Mouse (Mus musculus): ENCODE results near the gene Gdpd1. TPM values are rescaled to one million over a fixed set of nuclear protein-coding genes. Genes with fewer than 3 reads are reported as not detected.

Gdpd1 gene
- polyA plus RNA-seq, 1 experiment from 2014 or later = 27.8 TPM

DNA sequence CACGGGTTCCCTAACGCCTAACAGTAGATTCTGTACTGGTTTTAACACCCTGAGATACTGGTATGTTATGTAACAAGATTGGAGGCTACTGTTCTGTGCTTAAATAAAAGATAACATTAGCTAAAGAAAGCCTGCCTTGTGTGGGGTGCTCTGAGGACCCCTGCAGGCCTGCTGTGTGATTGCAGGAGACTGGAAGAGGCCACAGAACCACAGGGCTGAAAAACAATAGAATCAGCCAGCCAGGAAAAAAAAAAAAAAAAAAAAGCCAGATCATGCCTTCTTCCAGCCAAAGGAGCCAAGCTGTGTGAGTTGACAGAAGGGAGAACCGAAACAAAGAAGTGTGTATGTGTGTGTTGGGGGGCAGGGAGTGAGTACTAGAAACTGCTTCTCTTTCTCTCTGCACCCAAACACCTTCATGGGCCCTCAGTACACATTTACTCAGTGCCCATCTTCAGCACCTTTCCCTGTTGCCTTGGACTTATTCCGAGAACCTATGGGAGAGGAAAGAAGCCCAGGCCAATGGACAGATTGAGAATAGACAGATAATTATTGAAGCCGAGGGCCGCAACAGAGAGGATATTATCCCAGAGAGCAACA lies 78.1 kb downstream of the Gdpd1 start:
- H3K4me2 ChIP-seq (replicated peaks; ENCODE audit: low read depth, low read length) = no peak overlapping the region
- no peak overlapping the region for H3K4me3 ChIP-seq (ENCODE audit: low read length)
- H3K9ac ChIP-seq (ENCODE audit: low read depth, low read length) = no peak overlapping the region
- H3K36me3 ChIP-seq (ENCODE audit: control insufficient read depth, insufficient read depth, low read length) = no peaks in the 10 kb centered on the region
- 44% methylated on average over 6 of the region's 6 CpGs for WGBS
- H3K27me3 ChIP-seq (ENCODE audit: control insufficient read depth, insufficient read depth, low read length) = no peaks in the 10 kb centered on the region
- H3K4me1 ChIP-seq (ENCODE audit: control insufficient read depth, insufficient read depth, low read length) = peaks cover 25% of the 10 kb centered on the region
- ATAC-seq (ENCODE audit: low FRiP score, low TSS enrichment) = no peak
- H3K9me3 ChIP-seq (ENCODE audit: control insufficient read depth, low read length) = no peaks in the 10 kb centered on the region
- H3K27ac ChIP-seq (ENCODE audit: low read depth, low read length) = no peak overlapping the region

- Histone ChIP-seq H3K4me2 (replicated peaks; ENCODE audit: low read depth, low read length) (no peak overlapping the region), H3K4me3 (ENCODE audit: low read length) (no peak overlapping the region), H3K9ac (ENCODE audit: low read depth, low read length) (no peak overlapping the region), H3K9me3 (ENCODE audit: control insufficient read depth, low read length) (no peaks in the 10 kb centered on the region), H3K27me3 (ENCODE audit: control insufficient read depth, insufficient read depth, low read length) (no peaks in the 10 kb centered on the region), H3K27ac (ENCODE audit: low read depth, low read length) (no peak overlapping the region), H3K36me3 (ENCODE audit: control insufficient read depth, insufficient read depth, low read length) (no peaks in the 10 kb centered on the region), H3K4me1 (ENCODE audit: control insufficient read depth, insufficient read depth, low read length) (peaks cover 25% of the 10 kb centered on the region)
- ATAC-seq (ENCODE audit: low FRiP score, low TSS enrichment) = no peak
- 52% methylated on average over 10 of the region's 10 CpGs for WGBS
Observed at GRCm38 (mm10) chr11:86994791-86995624, 78.9 kb downstream of the Gdpd1 start.

DNA sequence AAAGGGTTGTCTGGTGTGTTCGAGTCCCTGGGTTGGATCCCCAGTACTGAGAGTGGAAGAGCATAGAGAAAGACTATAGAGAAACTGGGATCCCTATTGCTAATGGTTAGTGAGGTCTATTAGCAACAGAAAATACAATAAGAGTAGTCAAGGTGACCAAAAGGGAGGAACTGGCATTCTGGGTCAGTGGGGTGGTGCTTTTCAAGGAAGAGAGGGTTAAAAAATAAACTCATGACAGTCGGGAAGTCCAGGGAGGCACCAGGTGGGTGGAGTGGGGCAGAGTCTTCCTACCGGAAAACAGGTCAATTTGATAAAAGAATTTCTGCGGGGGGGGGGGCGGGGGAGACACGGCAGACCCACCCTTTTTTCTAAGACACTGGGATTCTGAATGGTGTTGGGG lies 79.5 kb downstream of the Gdpd1 start:
- peak overlapping the region; percentile 83; the same call in 1 of the 2 replicates for H3K9ac ChIP-seq (ENCODE audit: low read depth, low read length)
- WGBS = 13% methylated on average over 6 of the region's 6 CpGs
- peaks cover 28% of the 10 kb centered on the region for H3K4me1 ChIP-seq (ENCODE audit: control insufficient read depth, insufficient read depth, low read length)
- ATAC-seq (ENCODE audit: low FRiP score, low TSS enrichment) = no peak
- no peaks in the 10 kb centered on the region for H3K9me3 ChIP-seq (ENCODE audit: control insufficient read depth, low read length)
- H3K4me3 ChIP-seq (ENCODE audit: low read length) = peak overlapping the region; percentile 94
- H3K27me3 ChIP-seq (ENCODE audit: control insufficient read depth, insufficient read depth, low read length) = no peaks in the 10 kb centered on the region
- peak overlapping the region; percentile 63 for H3K4me2 ChIP-seq (replicated peaks; ENCODE audit: low read depth, low read length)
- H3K27ac ChIP-seq (ENCODE audit: low read depth, low read length) = peak overlapping the region; percentile 62; the same call in 1 of the 2 replicates
- no peaks in the 10 kb centered on the region for H3K36me3 ChIP-seq (ENCODE audit: control insufficient read depth, insufficient read depth, low read length)

GRCm38 (mm10) chr11:86993041-86994037 lies 80.5 kb downstream of the Gdpd1 start, which contains the start of gene Ypel2:
Gene Ypel2 (minus strand): TSS chr11:86993707.
- H3K4me2 ChIP-seq (replicated peaks; ENCODE audit: low read depth, low read length) = peak within 1 kb of the TSS; percentile 63
- peak within 1 kb of the TSS; percentile 85 for H3K27ac ChIP-seq (ENCODE audit: low read depth, low read length)
- H3K27me3 ChIP-seq (ENCODE audit: control insufficient read depth, insufficient read depth, low read length) = no peaks in the 10 kb centered on the region
- H3K9ac ChIP-seq (ENCODE audit: low read depth, low read length) = peak within 1 kb of the TSS; percentile 83
- H3K9me3 ChIP-seq (ENCODE audit: control insufficient read depth, low read length) = no peaks in the 10 kb centered on the region
- under 1% methylated on average over 88 of the region's 96 CpGs for WGBS
- H3K4me3 ChIP-seq (ENCODE audit: low read length) = peak within 1 kb of the TSS; percentile 94
- H3K4me1 ChIP-seq (ENCODE audit: control insufficient read depth, insufficient read depth, low read length) = peaks cover 30% of the 10 kb centered on the region
- ATAC-seq (ENCODE audit: low FRiP score, low TSS enrichment) = peak; percentile 99
- 0 out of 2 replicates have a peak, but pooled peaks cover 2% of the 10 kb centered on the region for H3K36me3 ChIP-seq (ENCODE audit: control insufficient read depth, insufficient read depth, low read length)

DNA sequence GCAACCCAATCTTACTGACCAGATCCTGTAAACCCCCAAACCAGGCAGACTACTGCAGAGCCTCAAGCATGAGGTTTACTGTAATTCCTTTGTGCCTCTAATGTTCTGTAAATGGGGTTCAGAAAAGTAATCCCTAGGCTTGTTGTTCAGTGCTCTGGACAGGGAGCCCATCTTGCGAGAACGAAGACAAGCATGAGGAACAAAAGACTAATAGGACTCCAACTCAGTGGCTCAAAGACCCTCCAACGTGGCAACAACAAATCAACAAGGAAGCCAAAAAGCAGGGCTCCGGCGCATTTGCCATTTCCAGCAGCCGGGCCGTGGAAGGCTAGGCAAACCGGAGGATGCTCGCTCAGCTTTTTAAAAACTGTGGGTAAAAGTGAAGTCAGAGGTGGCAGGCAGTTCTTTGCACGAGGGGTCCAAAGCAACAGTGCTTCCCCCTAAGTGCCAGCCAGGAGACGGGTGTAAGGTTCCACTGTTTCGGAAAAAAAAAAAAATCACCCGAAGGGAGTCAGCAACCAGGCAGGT lies 81.3 kb downstream of the Gdpd1 start:
- WGBS = 2% methylated on average over 13 of the region's 13 CpGs
- no peaks in the 10 kb centered on the region for H3K9me3 ChIP-seq (ENCODE audit: control insufficient read depth, low read length)
- H3K4me1 ChIP-seq (ENCODE audit: control insufficient read depth, insufficient read depth, low read length) = peaks cover 30% of the 10 kb centered on the region
- H3K9ac ChIP-seq (ENCODE audit: low read depth, low read length) = peak overlapping the region; percentile 83
- ATAC-seq (ENCODE audit: low FRiP score, low TSS enrichment) = no peak
- H3K4me3 ChIP-seq (ENCODE audit: low read length) = peak overlapping the region; percentile 94
- peak overlapping the region; percentile 63 for H3K4me2 ChIP-seq (replicated peaks; ENCODE audit: low read depth, low read length)
- 0 out of 2 replicates have a peak, but pooled peaks cover 2% of the 10 kb centered on the region for H3K36me3 ChIP-seq (ENCODE audit: control insufficient read depth, insufficient read depth, low read length)
- no peaks in the 10 kb centered on the region for H3K27me3 ChIP-seq (ENCODE audit: control insufficient read depth, insufficient read depth, low read length)
- no peak overlapping the region; the same call in 1 of the 2 replicates for H3K27ac ChIP-seq (ENCODE audit: low read depth, low read length)

- Histone ChIP-seq H3K9me3 (ENCODE audit: control insufficient read depth, low read length) (no peaks in the 10 kb centered on the region), H3K4me1 (ENCODE audit: control insufficient read depth, insufficient read depth, low read length) (peaks cover 30% of the 10 kb centered on the region), H3K4me2 (replicated peaks; ENCODE audit: low read depth, low read length) (peak overlapping the region; percentile 63; the same call in 1 of the 2 replicates), H3K27me3 (ENCODE audit: control insufficient read depth, insufficient read depth, low read length) (no peaks in the 10 kb centered on the region), H3K27ac (ENCODE audit: low read depth, low read length) (no peak overlapping the region), H3K9ac (ENCODE audit: low read depth, low read length) (no peak overlapping the region), H3K4me3 (ENCODE audit: low read length) (peak overlapping the region; percentile 94), H3K36me3 (ENCODE audit: control insufficient read depth, insufficient read depth, low read length) (0 out of 2 replicates have a peak, but pooled peaks cover 2% of the 10 kb centered on the region)
- 66% methylated on average over 4 of the region's 4 CpGs for WGBS
- ATAC-seq (ENCODE audit: low FRiP score, low TSS enrichment) = no peak
Observed at GRCm38 (mm10) chr11:86991241-86991640, 82.6 kb downstream of the Gdpd1 start.

GRCm38 (mm10) chr11:86990309-86990708 lies 83.6 kb downstream of the Gdpd1 start:
- Histone ChIP-seq H3K4me3 (ENCODE audit: low read length) (no peak overlapping the region), H3K4me1 (ENCODE audit: control insufficient read depth, insufficient read depth, low read length) (peaks cover 28% of the 10 kb centered on the region), H3K36me3 (ENCODE audit: control insufficient read depth, insufficient read depth, low read length) (0 out of 2 replicates have a peak, but pooled peaks cover 2% of the 10 kb centered on the region), H3K9me3 (ENCODE audit: control insufficient read depth, low read length) (no peaks in the 10 kb centered on the region), H3K27me3 (ENCODE audit: control insufficient read depth, insufficient read depth, low read length) (no peaks in the 10 kb centered on the region), H3K27ac (ENCODE audit: low read depth, low read length) (no peak overlapping the region), H3K4me2 (replicated peaks; ENCODE audit: low read depth, low read length) (0 out of 2 replicates have a peak overlapping the region, but pooled peaks have one; percentile 4), H3K9ac (ENCODE audit: low read depth, low read length) (no peak overlapping the region)
- no peak for ATAC-seq (ENCODE audit: low FRiP score, low TSS enrichment)
- 76% methylated on average over 3 of the region's 3 CpGs for WGBS

DNA sequence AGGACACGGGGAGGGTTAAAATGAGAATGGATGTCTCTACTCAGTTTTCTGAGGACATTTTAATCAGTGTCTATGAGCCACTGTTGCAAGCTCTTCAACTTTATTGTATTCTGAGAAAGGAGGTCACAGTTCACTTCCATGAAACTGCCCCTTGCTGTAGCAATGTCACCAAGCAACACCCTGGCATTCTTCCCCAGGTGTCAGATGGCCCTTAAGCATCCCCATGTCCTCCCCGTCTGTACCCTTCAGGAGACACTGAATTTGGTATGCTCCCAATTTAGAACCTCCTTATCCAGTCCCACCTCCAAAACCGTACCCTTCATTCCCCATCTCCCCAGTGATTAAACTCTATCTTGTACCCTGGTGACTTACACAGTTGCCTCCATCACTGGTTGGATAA lies 88.9 kb downstream of the Gdpd1 start:
- H3K9me3 ChIP-seq (ENCODE audit: control insufficient read depth, low read length) = no peaks in the 10 kb centered on the region
- H3K4me3 ChIP-seq (ENCODE audit: low read length) = no peak overlapping the region
- ATAC-seq (ENCODE audit: low FRiP score, low TSS enrichment) = no peak
- H3K36me3 ChIP-seq (ENCODE audit: control insufficient read depth, insufficient read depth, low read length) = 0 out of 2 replicates have a peak, but pooled peaks cover 2% of the 10 kb centered on the region
- WGBS = 71% methylated on average over 3 of the region's 3 CpGs
- no peak overlapping the region for H3K9ac ChIP-seq (ENCODE audit: low read depth, low read length)
- H3K4me2 ChIP-seq (replicated peaks; ENCODE audit: low read depth, low read length) = no peak overlapping the region
- 0 out of 2 replicates have a peak, but pooled peaks cover 10% of the 10 kb centered on the region for H3K4me1 ChIP-seq (ENCODE audit: control insufficient read depth, insufficient read depth, low read length)
- H3K27me3 ChIP-seq (ENCODE audit: control insufficient read depth, insufficient read depth, low read length) = no peaks in the 10 kb centered on the region
- no peak overlapping the region for H3K27ac ChIP-seq (ENCODE audit: low read depth, low read length)
